Mouse (Mus musculus): Measurements from ENCODE around the gene Arfgap1.
A peak's percentile ranks its signal among the peaks of the same experiment; 100 is the strongest.

Arfgap1 gene

DNA sequence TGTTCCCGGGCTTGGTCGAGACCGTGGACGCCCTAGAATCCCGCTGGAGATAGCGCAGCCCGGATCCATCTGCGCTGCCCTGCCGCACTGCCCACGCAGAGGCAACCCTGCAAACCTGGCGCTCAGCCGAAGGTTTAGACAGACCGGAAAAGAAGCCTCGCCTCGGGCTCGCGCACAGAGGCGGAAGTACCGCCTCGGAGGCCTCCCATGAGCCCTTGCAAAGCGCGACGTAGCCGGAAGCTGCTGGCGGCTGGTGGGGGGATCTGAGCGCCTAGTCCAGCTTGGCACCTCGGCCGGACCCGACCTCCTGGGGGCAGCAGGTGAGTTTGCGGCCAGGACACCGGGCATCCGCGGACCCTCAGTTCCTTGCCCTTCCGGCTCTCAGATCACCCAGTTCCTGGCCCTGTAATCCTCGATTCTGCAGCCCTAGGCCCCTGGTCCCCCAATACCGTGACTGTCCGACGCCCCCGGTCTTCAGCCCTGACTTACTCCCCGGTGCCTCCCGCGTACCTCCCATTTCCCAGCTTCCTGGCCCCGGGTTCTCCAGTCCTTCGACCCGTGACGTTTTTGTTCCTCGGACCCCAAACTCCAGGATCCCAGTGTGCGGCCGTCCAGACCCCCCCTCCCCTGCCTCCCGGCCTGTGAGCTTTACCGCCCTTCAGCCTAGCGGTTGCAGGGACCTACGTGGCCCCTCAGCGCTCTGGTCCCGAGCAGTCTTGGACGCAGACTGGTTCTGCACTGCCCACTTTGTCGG is at the start of gene Arfgap1:
Gene Arfgap1 (plus strand): TSS at position 216 of the 754 bp plus-strand sequence.
- peak; percentile 97 to 98 for DNase-seq

DNA sequence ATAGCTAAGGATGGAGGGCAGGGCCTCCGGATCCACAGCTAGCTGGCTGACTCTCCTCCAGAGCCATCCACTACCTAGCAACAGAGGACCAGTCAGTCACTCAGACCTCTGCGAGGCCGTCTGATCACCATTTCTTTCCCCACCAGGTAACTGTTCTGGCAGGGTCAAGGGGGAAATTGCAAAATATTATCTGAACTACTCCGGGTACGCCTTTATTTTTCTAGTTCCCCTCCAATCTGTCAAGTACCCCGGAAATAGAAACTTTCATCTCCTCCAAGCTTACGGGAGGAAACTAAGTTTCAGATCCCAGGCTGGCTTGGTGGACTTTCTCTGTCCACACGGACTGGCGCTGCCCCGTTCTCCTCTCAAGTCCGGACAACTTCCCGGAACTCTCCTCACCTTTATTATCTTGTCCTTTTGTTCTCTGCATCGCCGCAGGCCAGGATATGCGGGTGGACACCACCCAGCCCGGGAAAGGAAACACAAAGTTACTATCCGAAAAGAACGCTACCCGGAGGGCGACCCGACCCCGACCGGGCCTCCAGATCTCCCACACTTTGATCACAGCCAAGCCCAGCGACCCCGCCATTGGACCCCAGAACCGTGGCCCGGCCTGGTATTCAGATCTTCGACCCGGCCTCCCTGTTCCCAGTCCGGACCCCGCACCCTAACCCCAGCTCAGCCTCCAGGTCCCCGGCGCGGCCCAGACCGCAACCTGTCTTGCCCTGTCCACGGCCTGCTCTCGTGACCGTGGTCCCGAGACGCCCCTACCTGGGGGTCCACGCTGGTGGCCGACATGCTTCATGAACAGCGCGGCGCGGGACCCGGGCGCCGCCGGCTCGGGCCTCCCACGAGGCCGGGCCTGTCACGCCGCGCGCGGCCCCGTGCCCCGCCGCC is 46.9 kb upstream of the Arfgap1 start:
- DNase-seq = peak in 1 of 2 experiments; percentile 58

DNA sequence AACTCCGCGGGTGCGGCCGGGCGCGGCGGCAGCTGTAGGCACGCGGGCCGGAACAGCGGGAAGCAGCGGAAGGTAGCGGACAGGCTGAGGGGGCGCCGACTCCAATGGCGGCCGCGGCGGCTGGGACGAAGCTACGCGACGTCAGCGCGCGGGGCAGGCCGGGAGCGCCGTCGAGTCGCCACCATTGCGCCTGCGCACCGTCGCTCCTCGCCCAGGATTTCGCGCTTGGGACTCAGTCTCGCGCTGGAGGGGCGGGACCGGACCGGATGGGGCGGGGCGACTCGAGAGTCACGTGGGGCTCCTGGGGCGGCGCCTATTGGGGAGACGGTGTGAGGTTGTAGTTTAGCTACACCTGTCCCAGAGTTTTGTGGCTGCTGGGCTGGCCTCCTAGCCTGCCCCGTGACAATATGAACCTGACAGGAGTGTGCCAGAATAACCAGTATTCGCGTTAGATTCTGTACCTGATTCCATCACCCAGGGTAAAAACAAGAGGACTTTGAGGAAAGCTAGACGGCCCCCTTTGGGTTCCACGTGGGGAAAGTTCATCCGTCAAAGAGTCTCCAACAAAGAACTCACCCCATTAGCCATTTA is 46.1 kb upstream of the Arfgap1 start, which contains the start of gene Ythdf1:
Gene Ythdf1 (minus strand): TSS at position 140 of the 591 bp plus-strand sequence.
- peak; percentile 99 for DNase-seq

DNA sequence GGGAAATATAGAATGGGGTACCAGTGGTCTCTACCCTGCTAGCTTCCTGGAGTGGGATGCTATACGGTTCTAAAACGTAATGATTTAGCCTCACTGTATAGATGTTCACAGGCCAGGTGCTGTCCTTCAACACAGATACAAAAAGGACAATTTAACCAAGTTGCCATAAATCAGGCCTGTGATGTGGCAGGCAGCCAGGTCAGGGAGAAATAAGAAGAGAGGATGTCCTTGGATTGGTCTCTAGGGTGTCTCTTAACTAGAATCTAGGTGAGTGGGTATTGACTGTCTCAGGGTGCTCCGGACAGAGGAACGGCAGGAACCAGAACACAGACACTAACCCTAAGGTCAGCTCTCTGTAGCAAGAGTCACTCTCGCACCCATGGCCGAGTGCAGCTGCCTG is 44.3 kb upstream of the Arfgap1 start:
- no peak for DNase-seq

DNA sequence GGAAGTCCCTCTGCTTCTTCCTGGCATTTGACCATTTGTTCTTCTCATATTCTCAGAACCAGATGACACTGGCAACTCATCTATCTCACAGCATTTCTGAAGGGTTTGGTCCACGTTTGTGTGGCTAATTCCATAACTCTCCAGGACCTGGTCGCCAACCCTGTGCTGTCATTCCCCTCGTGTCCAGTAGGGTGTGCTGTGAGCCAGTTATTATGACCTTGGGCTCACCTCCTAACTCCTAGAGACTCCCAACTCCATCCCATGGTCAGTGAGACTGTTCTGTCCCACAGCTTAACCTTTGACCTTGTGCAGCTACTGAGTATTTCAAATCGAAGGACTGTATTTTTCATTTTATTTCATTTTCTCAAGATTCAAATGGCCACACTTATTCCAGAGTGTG is 41.8 kb upstream of the Arfgap1 start:
- peak; percentile 89 to 90 for DNase-seq

DNA sequence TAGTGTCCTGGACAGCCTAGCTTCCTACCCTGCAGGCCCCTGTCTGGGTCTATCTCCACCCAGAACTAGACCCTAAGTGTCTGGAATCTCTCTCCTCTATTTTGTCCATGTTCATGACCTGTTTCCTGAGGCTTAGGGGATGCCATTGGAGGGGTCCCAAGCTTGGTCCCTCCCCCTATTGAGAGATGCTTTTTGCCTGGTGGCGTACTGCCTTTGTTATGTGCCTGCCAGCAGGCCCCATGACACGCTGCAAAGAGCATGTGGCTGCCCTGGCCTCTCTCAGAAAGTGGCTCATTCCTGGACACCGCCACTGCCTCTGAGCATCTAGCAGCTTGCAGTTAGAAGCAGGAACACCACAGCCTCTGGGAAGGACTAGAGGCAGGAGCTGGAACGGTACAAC is 38.3 kb upstream of the Arfgap1 start, which contains the start of gene Birc7:
Gene Birc7 (plus strand): TSS at position 301 of the 400 bp plus-strand sequence.
- no peak for DNase-seq

DNA sequence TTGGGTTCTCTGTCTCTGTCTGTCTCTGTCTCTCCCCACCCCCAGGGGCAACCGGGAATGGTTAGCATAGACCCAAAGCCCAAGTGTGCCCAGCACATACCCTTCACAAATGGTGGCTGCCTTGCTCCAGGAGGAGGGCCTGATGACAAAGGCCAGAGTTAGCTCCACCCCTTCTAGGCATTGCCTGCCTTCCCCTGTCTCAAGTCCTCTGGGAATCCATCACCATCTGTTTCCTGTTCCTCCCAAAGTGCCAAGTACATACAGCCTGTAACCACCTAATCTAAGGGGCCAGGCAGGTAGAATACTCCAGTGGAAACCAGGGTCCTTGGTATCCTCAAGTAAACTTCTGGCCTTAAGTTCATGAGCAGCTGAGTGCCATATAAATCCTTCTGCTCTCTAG is 34.6 kb upstream of the Arfgap1 start:
- DNase-seq = no peak

DNA sequence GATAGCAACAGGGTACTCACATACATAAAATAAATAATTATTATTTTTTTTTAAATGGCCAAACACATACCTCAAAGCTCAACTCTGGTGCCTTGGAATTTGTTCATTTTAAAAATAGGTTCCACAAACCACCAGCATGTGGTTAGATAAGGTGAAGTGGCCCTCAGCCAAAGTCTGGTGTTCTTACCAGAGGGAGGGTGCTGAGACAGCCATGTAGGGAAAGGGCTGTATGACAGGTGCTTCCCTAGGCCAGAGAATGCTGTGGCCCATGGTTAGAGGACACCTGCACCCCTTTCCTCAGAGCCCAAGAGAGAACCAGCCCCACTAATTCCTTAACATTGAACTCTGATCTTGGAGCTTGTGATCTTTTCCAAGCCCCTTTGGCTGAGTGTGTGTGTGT is 26.8 kb upstream of the Arfgap1 start:
- no peak for DNase-seq

DNA sequence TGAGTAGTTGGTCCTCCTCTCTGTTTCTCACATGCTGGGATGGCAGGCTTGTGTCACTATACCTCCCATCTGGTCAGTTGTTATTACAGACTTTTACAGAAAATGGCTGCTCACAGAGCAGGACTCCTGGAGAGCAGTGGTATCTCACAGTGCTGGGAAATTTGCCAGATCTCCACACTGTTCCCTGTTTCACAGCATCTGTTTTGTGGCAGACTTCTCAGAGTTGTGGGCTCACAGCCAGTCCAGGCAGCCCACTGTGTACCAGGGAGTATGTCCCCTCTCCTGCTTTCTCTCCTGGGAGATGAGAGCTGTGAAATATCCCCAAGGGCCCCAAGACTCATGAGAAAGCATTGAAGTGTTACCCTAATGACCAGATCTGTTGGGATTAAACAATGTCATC is 25.2 kb upstream of the Arfgap1 start:
- no peak for DNase-seq

DNA sequence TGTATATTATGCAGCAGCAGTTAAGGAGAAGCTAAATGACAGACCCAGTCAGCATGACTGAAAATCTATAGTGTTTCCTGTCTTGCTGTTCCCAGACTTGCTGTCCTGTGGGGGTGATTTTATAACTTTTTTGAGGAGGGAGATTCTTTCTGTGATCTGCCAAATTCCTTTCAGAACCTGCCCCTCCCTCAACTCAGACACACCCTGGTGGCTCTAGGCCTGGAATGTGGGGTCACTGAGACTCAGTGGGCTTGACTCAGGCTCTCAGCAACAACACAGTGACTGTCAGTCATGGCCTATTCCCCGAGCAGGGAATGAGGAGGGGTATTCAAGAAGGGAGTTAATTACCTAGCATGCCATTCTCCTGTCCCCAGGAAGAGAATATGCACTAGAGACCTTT is 17.1 kb upstream of the Arfgap1 start:
- DNase-seq = no peak

DNA sequence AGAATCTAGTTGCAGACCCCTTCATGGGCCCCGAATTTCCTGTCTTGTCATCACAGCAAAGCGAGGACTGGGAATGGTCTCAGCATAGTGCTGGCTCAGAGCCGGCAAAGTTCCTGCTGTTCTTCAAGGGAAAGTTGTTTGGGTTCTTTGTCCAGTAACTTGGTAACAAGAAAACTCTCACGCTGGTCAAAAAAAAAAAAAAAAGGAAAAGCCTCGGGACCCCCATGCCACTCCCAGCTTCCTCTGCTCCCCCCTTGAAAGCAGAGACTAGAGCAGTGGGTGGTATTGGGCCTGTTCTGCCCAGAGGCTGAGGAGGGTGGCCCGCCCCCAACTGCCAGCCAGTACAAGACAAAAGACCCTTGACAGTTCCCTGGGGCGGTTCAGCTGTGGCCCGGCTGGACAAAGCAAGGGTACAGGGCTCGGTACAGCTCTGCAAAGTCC is 14.3 kb upstream of the Arfgap1 start:
- DNase-seq = peak in 1 of 2 experiments; percentile 28

DNA sequence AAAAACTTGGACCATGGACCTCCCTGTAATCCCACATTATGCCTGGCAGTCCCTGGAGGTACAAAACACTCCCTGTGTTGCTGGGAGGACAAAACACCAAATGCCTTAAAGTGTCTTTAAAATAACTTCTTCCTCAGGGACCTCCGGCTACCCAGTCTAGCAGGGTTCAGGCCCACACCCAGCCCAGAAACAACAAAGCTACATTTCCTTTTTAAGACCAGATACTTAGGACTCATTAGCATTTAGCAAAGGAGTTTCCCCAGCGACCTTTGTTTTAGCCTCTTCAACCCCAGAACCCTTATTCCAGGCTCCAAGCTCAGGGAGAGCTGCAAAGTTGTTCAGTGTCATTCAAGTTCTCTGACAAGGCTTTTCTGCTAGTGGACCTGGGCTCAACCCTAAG is 13.4 kb upstream of the Arfgap1 start:
- DNase-seq = no peak

DNA sequence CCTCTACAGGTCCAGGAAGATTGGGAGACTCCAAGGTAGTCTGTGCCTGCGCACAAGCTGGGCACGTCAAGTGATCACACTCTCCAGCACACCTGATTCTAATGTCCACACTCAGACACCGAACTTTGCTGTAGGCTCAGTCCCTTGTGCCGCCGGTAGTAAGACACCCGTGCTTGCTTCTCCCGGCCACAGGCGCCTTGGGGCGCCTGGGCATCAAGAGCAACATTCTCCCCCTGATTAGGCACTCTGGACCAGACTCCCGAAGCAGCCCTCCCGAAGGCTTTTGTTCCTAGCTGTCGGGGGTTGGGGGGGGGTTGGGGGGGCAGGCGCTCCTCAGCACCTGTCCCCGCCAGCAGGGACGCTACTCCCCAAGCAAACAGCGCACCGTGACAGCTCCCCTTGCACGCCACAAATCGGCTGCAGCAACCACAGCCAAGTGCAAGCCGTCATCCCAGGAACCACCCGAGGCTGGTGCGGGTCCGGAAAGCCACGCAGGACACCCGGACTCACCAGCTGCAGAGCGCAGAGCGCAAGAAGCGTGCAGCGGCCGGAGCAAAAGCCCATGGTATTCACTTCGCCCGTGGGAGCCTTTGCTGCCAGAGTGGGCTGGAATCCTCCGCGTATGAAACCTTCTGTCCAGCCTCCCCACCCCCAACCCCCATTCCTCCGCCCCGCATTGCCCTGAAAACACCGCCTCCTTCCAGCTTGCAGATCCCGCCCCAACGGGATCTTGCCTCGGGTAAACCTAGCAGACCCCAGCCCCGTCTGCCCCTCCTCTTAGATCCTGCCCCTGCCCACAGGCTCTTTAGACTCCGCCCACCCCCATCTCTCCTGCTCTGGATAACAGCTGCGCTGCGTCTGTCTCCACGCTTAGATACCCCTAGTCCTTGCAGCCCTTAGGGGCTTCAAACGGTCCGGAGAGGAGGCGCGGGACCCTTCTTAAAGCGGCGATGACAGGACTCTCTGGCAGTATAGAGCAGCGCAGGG is 12.7 kb upstream of the Arfgap1 start, which contains the start of gene Nkain4:
Gene Nkain4 (minus strand): TSS at position 639 of the 987 bp plus-strand sequence.
- peak; percentile 66 to 75 for DNase-seq

DNA sequence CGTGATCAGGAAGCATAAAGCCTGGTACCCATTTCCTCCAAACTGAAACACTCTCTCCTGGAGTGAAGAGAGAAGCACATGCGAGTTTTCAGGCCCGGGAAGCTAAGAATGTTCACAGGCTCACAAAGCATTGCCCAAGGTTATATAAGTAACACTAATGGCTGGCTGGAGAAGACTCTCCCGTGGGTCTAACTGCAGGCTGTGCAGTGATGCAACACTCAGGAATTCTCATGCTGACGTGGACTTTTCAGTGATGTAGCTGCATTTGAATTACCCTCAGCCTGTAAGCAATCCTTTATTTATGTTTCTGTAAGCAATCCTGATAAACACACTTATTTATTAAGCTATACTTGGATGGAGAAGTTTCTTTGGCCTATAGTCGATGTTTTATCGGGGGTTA is 7.4 kb upstream of the Arfgap1 start:
- no peak for DNase-seq

DNA sequence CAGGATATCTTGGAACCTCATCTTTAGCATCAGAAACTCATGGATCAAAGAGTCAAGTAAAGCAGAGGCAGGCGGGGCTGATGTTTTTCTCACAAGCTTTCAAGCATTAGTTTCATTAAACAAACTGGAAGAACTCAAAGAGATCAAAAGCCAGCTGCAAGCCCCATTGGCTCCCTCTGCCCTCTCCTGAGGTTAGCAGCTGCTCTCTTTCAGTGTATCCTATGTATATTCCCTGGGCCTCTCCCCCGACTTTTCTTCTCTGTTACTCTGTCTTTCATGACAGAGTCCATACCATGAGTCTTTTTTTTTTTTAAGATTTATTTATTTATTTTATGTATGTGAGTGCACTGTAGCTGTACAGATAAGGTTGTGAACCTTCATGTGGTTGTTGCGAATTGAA is 6.8 kb upstream of the Arfgap1 start:
- no peak for DNase-seq

DNA sequence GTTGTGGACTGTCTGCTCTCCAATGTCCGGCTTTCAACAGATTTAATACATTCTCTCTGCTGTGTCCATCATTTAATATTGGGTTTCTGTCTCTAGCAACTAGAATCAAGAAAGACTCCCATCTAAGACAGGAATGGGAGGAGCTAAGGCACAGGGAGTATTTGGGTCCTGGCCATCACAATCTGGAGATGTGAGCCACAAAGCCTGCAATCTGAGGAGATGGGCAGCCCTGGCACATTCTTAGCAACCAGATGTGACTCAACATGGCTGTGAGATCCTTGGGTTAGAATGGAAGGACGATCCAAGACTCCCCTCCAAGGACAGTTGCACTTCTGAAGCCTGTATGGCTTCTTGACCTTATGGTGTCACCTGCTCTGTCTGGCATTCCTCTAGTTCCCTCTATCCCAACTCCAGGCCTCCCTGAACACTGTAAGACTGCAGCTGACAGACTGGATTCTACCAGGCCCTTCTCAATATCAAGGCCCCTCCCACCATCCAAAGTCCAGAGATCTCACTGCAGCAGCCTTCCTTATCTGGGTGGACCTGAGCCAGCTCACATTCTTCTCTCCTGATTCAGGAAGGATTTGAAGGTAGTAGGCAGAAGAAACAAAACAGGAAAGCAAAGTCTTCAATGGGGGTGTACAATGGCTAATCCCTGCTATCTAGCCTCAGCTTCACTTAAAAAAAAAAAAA is 4.3 kb upstream of the Arfgap1 start:
- no peak for DNase-seq

DNA sequence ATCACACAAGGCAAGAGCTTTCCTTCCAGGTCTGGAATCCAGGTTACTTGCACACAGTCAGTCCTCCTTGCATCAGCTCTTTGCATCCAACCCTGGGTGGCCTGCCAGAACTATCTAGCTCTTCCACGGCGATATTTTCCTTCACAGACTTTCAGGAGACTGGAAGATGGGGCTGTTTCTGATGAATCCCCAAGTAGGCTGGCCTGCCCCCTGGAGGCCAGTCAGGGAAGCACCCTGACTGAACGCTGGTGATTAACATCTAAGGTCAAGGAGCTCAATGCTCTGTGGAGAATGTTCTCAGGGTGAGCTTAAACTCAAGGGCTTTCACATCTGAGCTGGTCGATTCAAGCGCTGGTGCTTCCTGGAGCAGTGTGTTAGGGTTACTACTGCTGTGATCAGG is 3.1 kb upstream of the Arfgap1 start:
- peak; percentile 88 to 91 for DNase-seq

DNA sequence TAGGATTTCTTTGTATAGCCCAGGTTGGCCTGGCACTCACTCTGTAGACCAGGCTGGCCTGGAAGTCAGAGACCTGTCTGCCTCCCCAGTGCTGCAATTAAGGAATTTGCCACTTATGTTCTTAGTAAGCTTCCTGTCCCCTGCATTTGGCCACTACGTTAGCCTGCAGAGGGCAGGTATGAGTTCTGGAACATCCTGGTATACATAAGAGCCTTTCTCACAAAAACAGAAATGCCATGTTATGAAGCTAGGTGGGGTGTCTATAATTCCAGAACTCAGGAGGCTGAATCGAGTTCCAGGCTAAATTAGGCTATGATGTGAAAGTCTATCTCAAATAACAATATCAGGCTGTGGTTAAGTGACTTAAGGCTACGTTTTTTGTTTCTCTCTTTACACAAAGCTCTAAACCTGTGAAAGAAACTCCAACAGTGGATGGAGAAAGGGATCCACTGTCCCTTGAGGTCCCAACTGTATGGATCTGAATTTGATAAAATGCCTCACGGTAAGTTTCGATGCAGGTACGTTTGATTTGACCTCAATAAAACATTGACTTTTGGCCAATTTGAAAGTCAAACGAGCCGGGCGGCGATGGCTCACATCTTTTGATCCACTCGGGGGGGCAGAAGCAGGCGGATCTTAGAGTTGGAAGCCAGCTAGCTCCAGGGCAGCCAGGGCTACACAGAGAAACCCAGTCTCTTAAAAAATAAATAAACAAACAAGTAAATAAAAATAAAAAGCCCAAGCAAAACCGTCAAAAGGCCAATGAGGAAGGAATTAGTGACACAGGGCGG is 738 bp upstream of the Arfgap1 start:
- peak; percentile 62 to 66 for DNase-seq

DNA sequence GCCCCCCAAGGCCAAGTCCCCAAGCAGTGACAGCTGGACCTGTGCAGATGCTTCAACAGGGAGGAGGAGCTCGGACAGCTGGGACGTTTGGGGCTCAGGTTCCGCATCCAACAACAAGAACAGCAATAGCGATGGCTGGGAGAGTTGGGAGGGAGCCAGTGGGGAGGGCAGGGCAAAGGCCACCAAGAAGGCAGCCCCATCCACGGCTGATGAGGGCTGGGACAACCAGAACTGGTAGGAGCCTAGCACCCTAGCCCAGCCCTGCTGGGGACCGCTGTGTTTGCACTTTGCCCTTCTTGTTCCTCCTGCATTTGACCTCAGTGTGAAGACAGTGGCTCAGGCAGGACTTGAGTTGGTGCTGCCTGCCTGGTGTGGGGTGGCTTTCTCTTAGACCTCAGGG is 14.1 kb downstream of the Arfgap1 start:
- DNase-seq = no peak

DNA sequence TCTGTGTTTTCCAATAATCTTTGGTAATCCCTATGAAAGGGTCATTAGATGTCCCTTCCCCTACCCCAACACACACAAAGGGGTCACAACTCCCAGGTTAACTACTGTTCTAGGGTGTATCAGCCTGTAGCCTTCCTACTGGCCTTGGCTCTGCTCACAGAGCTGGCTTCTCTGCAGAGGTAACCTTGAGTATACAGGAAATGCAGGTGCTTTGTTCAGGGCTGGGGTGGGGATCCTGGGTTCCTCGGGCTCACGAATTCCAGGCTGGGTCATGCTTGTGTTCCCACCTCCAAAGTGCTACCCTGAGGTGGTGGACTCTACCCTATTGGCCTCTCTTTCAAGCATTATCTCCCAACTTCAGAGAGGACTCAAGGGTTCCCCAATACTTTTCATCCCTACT is 18.6 kb downstream of the Arfgap1 start:
- DNase-seq = no peak

Data from cerebellum, postnatal 14 days (tissue).